Mouse (Mus musculus) hindbrain, embryonic 11.5 days (tissue): ENCODE results near the gene Lamc2. TPM values are rescaled to one million over a fixed set of nuclear protein-coding genes. Genes with fewer than 3 reads are reported as not detected.

Experiments
- ATAC-seq: fragments of 200-750 bp; cut with Nextera tagmentation; 2 replicates; pipeline ENCODE4 v1.8.0; 2017; ENCODE audit warnings: mild to moderate bottlenecking, moderate TSS enrichment, moderate library complexity; ENCODE audit not compliant: low FRiP score
- DNase-seq: peaks from one replicate; pipeline ENCODE4 v3.0.0-alpha.2; 2015; ENCODE audit warnings: low spot score
- H3K27ac ChIP-seq: fragments of 300-500 bp; sonication (generic); 2 replicates; pipeline ENCODE4 v1.5.1; 2014; ENCODE audit warnings: mild to moderate bottlenecking, low read depth, low read length
- H3K27me3 ChIP-seq: fragments of 300-500 bp; sonication (generic); 2 replicates; pipeline ENCODE4 v1.6.1; 2014; ENCODE audit warnings: mild to moderate bottlenecking, low read length, moderate library complexity, mixed read lengths; ENCODE audit not compliant: control insufficient read depth, insufficient read depth
- H3K36me3 ChIP-seq: fragments of 300-500 bp; sonication (generic); 2 replicates; pipeline ENCODE4 v1.6.1; 2014; ENCODE audit warnings: mild to moderate bottlenecking, low read length, moderate library complexity, mixed read lengths; ENCODE audit not compliant: control insufficient read depth, insufficient read depth
- H3K4me1 ChIP-seq: fragments of 300-500 bp; sonication (generic); replicated peaks from 2 replicates; pipeline ENCODE4 v1.6.1; 2014; ENCODE audit warnings: low read length, mixed read lengths; ENCODE audit not compliant: control insufficient read depth, insufficient read depth
- H3K4me2 ChIP-seq: fragments of 300-500 bp; sonication (generic); replicated peaks from 2 replicates; pipeline ENCODE4 v1.6.1; 2014; ENCODE audit warnings: mild to moderate bottlenecking, low read depth, low read length
- H3K4me3 ChIP-seq: fragments of 300-500 bp; sonication (generic); 2 replicates; pipeline ENCODE4 v1.5.1; 2014; ENCODE audit warnings: low read depth, low read length
- H3K9ac ChIP-seq: fragments of 300-500 bp; sonication (generic); 2 replicates; pipeline ENCODE4 v1.6.1; 2014; ENCODE audit warnings: low read depth, low read length
- H3K9me3 ChIP-seq: fragments of 300-500 bp; sonication (generic); 2 replicates; pipeline ENCODE4 v1.6.1; 2016; ENCODE audit warnings: low read length; ENCODE audit not compliant: control insufficient read depth
- WGBS: fragments of 180-500 bp; shearing (Covaris S2); extraction: QIAGEN DNeasy Blood & Tissue Kit; methylation state at CpG from one replicate; pipeline ENCODE4 v1.1.7; 2014; 5-methylcytosine and 5-hydroxymethylcytosine counted together
- polyA plus RNA-seq: library from polyadenylated mRNA; unstranded; fragments of >200 nt; fragmentation: Nextera tagmentation; extraction: Ambion mirVana; gene quantifications from 2 replicates; pipeline ENCODE4 v1.2.1, GENCODE M21; 2014

The Lamc2 gene
- polyA plus RNA-seq, 1 experiment from 2014 or later, result 0.77 TPM

GRCm38 (mm10) chr1:153191943-153192329 is 5.7 kb upstream of the Lamc2 start:
- Histone ChIP-seq H3K9me3 (no peaks in the 10 kb centered on the region), H3K9ac (no peak overlapping the region), H3K4me3 (no peak overlapping the region), H3K4me1 (no peaks in the 10 kb centered on the region), H3K27ac (no peak overlapping the region), H3K27me3 (peaks cover 2% of the 10 kb centered on the region), H3K36me3 (no peaks in the 10 kb centered on the region), H3K4me2 (no peak overlapping the region)
- ATAC-seq (peak; percentile 64), DNase-seq (peak; percentile 28)
- 26% methylated on average over 5 of the region's 5 CpGs for WGBS

- Histone ChIP-seq H3K4me3 (no peak overlapping the region), H3K27ac (no peak overlapping the region), H3K4me1 (no peaks in the 10 kb centered on the region), H3K4me2 (no peak overlapping the region), H3K9me3 (no peaks in the 10 kb centered on the region), H3K36me3 (no peaks in the 10 kb centered on the region), H3K27me3 (peaks cover 7% of the 10 kb centered on the region), H3K9ac (no peak overlapping the region)
- WGBS, result 49% methylated on average over 15 of the region's 15 CpGs
- DNase-seq (peak; percentile 33), ATAC-seq (peak; percentile 38; the same call in 1 of the 2 replicates)
Observed at GRCm38 (mm10) chr1:153191237-153191942, 5.1 kb upstream of the Lamc2 start.

- no peak overlapping the region for H3K4me2 ChIP-seq
- no peak overlapping the region for H3K9ac ChIP-seq
- WGBS, result 92% methylated on average over 3 of the region's 3 CpGs
- H3K4me1 ChIP-seq, result no peaks in the 10 kb centered on the region; the same call in 1 of the 2 replicates
- DNase-seq (no peak), ATAC-seq (no peak)
- no peaks in the 10 kb centered on the region for H3K9me3 ChIP-seq
- no peaks in the 10 kb centered on the region for H3K36me3 ChIP-seq
- H3K27ac ChIP-seq, result no peak overlapping the region
- H3K27me3 ChIP-seq, result peaks cover 25% of the 10 kb centered on the region
- H3K4me3 ChIP-seq, result no peak overlapping the region
Observed at GRCm38 (mm10) chr1:153188081-153188480, 1.8 kb upstream of the Lamc2 start.

- H3K27ac ChIP-seq, result no peak overlapping the region
Observed at GRCm38 (mm10) chr1:153180586-153181289, 5.5 kb downstream of the Lamc2 start.

DNA sequence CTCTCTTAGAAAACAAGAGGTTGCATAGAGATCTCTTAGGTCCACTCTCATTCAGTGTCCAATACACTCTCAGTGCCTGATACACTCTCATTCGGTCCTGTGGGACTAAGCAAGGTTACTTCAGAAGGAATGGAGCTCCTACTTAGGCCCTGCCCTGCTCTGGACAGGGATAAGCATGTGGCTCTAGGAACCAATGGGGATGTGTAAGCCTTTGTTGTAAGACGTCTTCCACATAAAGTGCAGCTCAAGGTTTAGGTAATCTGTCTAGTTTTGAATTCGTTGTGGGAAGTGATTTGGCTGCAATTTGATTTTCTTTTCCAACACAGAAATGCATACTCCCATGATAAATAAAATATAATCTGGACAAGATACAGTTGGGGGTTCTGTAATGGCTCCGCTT is 6.1 kb downstream of the Lamc2 start:
- H3K4me3 ChIP-seq, result no peak overlapping the region
- H3K4me2 ChIP-seq, result no peak overlapping the region
- no peak overlapping the region for H3K9ac ChIP-seq
- 87% methylated on average over 4 of the region's 4 CpGs for WGBS
- no peak for DNase-seq
- ATAC-seq, result no peak
- no peaks in the 10 kb centered on the region for H3K36me3 ChIP-seq
- H3K27ac ChIP-seq, result no peak overlapping the region
- H3K4me1 ChIP-seq, result no peaks in the 10 kb centered on the region
- no peaks in the 10 kb centered on the region for H3K9me3 ChIP-seq
- H3K27me3 ChIP-seq, result peaks cover 6% of the 10 kb centered on the region

More at GRCm38 (mm10) chr1:153180586-153181289, 5.5 kb downstream of the Lamc2 start:
- 71% methylated on average over 9 of the region's 9 CpGs for WGBS
- no peaks in the 10 kb centered on the region for H3K36me3 ChIP-seq
- H3K4me1 ChIP-seq, result no peaks in the 10 kb centered on the region
- H3K27me3 ChIP-seq, result peaks cover 12% of the 10 kb centered on the region
- H3K4me3 ChIP-seq, result no peak overlapping the region
- no peak overlapping the region for H3K9ac ChIP-seq
- ATAC-seq (no peak), DNase-seq (no peak)
- H3K4me2 ChIP-seq, result no peak overlapping the region
- H3K9me3 ChIP-seq, result no peaks in the 10 kb centered on the region

DNA sequence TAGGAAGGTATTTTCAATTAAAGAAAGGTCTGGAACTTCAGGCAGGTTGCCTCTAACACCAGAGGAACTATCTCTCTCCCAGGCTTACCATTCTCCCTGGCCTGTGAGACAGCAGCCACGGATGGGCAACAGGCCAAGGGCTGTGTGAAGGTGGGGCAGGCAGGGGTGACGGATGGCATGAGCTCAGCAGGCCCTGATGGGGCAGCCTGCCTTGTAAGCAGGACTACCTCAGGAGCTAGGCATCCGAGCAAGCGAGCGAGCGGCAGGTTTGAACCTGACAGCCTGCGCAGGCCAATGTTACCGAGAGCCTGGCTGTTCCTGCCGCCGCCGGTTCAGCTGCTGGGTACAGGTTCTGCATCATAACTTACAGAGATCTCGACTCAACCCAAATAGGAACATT is 11.4 kb downstream of the Lamc2 start:
- H3K4me3 ChIP-seq, result no peak overlapping the region
- no peak for ATAC-seq
- DNase-seq, result no peak
- no peaks in the 10 kb centered on the region for H3K9me3 ChIP-seq
- no peaks in the 10 kb centered on the region for H3K27me3 ChIP-seq
- WGBS, result 77% methylated on average over 12 of the region's 12 CpGs
- no peaks in the 10 kb centered on the region for H3K36me3 ChIP-seq
- H3K4me1 ChIP-seq, result no peaks in the 10 kb centered on the region
- no peak overlapping the region for H3K27ac ChIP-seq
- H3K4me2 ChIP-seq, result no peak overlapping the region
- H3K9ac ChIP-seq, result no peak overlapping the region

GRCm38 (mm10) chr1:153173276-153173675 is 13.0 kb downstream of the Lamc2 start:
- Histone ChIP-seq H3K9ac (no peak overlapping the region), H3K27me3 (no peaks in the 10 kb centered on the region), H3K4me3 (no peak overlapping the region), H3K36me3 (no peaks in the 10 kb centered on the region), H3K27ac (no peak overlapping the region), H3K4me1 (no peaks in the 10 kb centered on the region), H3K4me2 (no peak overlapping the region), H3K9me3 (no peaks in the 10 kb centered on the region)
- no peak for DNase-seq
- WGBS, result 89% methylated on average over 3 of the region's 3 CpGs
- no peak for ATAC-seq

GRCm38 (mm10) chr1:153172291-153172731 is 13.9 kb downstream of the Lamc2 start:
- Histone ChIP-seq H3K9me3 (no peaks in the 10 kb centered on the region), H3K4me1 (no peaks in the 10 kb centered on the region), H3K4me2 (no peak overlapping the region), H3K4me3 (no peak overlapping the region), H3K27me3 (no peaks in the 10 kb centered on the region), H3K27ac (no peak overlapping the region), H3K9ac (no peak overlapping the region), H3K36me3 (no peaks in the 10 kb centered on the region)
- 30% methylated on average over 9 of the region's 9 CpGs for WGBS
- DNase-seq (no peak), ATAC-seq (no peak)

DNA sequence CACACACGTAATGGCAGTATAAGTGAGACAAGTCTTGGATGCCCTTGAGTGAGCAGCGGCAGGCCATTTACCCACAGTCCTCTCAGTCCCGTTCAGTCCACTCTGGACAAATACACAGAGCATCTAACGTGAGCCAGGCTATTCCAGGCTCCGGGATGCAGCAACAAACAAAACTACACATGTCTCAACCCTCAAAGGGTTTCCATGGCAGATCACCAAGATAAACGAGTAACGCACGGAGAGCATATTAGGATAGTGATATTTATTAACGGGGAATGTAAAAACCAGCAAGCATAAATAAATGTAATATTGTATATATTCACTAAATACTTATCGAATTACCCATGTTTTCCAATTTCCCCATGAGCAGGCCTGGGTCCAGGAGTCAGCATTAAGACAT is 15.2 kb downstream of the Lamc2 start:
- Histone ChIP-seq H3K4me2 (no peak overlapping the region), H3K27ac (no peak overlapping the region), H3K27me3 (no peaks in the 10 kb centered on the region), H3K36me3 (no peaks in the 10 kb centered on the region), H3K4me3 (no peak overlapping the region), H3K9me3 (no peaks in the 10 kb centered on the region), H3K9ac (no peak overlapping the region), H3K4me1 (no peaks in the 10 kb centered on the region)
- 86% methylated on average over 10 of the region's 10 CpGs for WGBS
- ATAC-seq (no peak), DNase-seq (no peak)
